Mouse (Mus musculus) embryonic facial prominence, embryonic 15.5 days (tissue): ENCODE data around the gene Rbm47. TPM values are rescaled to one million over a fixed set of nuclear protein-coding genes. Genes with fewer than 3 reads are reported as not detected.

ENCODE experiments used
- ATAC-seq: fragments of 200-750 bp; cut with Nextera tagmentation; 2 replicates; pipeline ENCODE4 v1.8.0; 2017; ENCODE audit warnings: low read depth, moderate TSS enrichment; ENCODE audit not compliant: insufficient number of reproducible peaks, low FRiP score, low TSS enrichment
- H3K27ac ChIP-seq: fragments of 300-500 bp; sonication (generic); replicated peaks from 2 replicates; pipeline ENCODE4 v1.5.1; 2015; ENCODE audit warnings: mild to moderate bottlenecking, inconsistent platforms
- H3K27me3 ChIP-seq: fragments of 300-500 bp; sonication (generic); 2 replicates; pipeline ENCODE4 v1.6.1; 2015; ENCODE audit warnings: inconsistent platforms
- H3K36me3 ChIP-seq: fragments of 300-500 bp; sonication (generic); 2 replicates; pipeline ENCODE4 v1.6.1; 2015; ENCODE audit warnings: mild to moderate bottlenecking, inconsistent platforms
- H3K4me1 ChIP-seq: fragments of 300-500 bp; sonication (generic); 2 replicates; pipeline ENCODE4 v1.6.1; 2015; ENCODE audit warnings: inconsistent platforms
- H3K4me2 ChIP-seq: fragments of 300-500 bp; sonication (generic); replicated peaks from 2 replicates; pipeline ENCODE4 v1.6.1; 2015; ENCODE audit warnings: mild to moderate bottlenecking, inconsistent platforms
- H3K4me3 ChIP-seq: fragments of 300-500 bp; sonication (generic); replicated peaks from 2 replicates; pipeline ENCODE4 v1.5.1; 2015; ENCODE audit warnings: mild to moderate bottlenecking, inconsistent platforms
- H3K9ac ChIP-seq: fragments of 300-500 bp; sonication (generic); 2 replicates; pipeline ENCODE4 v1.6.1; 2015; ENCODE audit warnings: inconsistent platforms
- H3K9me3 ChIP-seq: fragments of 300-500 bp; sonication (generic); replicated peaks from 2 replicates; pipeline ENCODE4 v1.6.1; 2016; ENCODE audit warnings: inconsistent platforms
- WGBS: fragments of 180-500 bp; shearing (Covaris S2); methylation state at CpG from one replicate; pipeline ENCODE4 v1.1.7; 2015; 5-methylcytosine and 5-hydroxymethylcytosine counted together
- polyA plus RNA-seq: library from polyadenylated mRNA; unstranded; fragments of >200 nt; fragmentation: Nextera tagmentation; extraction: Ambion mirVana; gene quantifications from 2 replicates; pipeline ENCODE4 v1.2.1, GENCODE M21; 2015

Gene Rbm47
- 10.6 and 14.0 TPM in 2 replicates for polyA plus RNA-seq

GRCm38 (mm10) chr5:66173018-66173417 is at the start of gene Rbm47:
TSS of gene Rbm47 (minus strand) at chr5:66173118.
- H3K36me3 ChIP-seq, result no peaks in the 10 kb centered on the region
- no peak for ATAC-seq
- no peak within 1 kb of the TSS for H3K27ac ChIP-seq
- H3K27me3 ChIP-seq, result no peaks in the 10 kb centered on the region
- WGBS, result 88% methylated on average over 2 of the region's 2 CpGs
- no peak within 1 kb of the TSS for H3K9ac ChIP-seq
- 0 out of 2 replicates have a peak, but pooled peaks cover 2% of the 10 kb centered on the region for H3K4me1 ChIP-seq
- H3K4me2 ChIP-seq, result no peak within 1 kb of the TSS
- H3K4me3 ChIP-seq, result no peak within 1 kb of the TSS
- H3K9me3 ChIP-seq, result no peaks in the 10 kb centered on the region

- no peak overlapping the region for H3K4me2 ChIP-seq
- H3K27ac ChIP-seq, result no peak overlapping the region
- no peak overlapping the region for H3K9ac ChIP-seq
- no peaks in the 10 kb centered on the region for H3K36me3 ChIP-seq
- H3K4me1 ChIP-seq, result peaks cover 17% of the 10 kb centered on the region
- WGBS, result 72% methylated on average over 9 of the region's 9 CpGs
- no peaks in the 10 kb centered on the region for H3K9me3 ChIP-seq
- no peaks in the 10 kb centered on the region for H3K27me3 ChIP-seq
- ATAC-seq, result no peak
- H3K4me3 ChIP-seq, result no peak overlapping the region
Observed at GRCm38 (mm10) chr5:66220620-66221019, 47.7 kb upstream of the Rbm47 start.

- 24% methylated on average over 6 of the region's 6 CpGs for WGBS
- Histone ChIP-seq H3K9ac (no peak overlapping the region), H3K27ac (no peak overlapping the region), H3K27me3 (no peaks in the 10 kb centered on the region), H3K4me1 (peaks cover 17% of the 10 kb centered on the region), H3K36me3 (no peaks in the 10 kb centered on the region), H3K4me3 (peak overlapping the region; percentile 10; the same call in 1 of the 2 replicates), H3K4me2 (peak overlapping the region; percentile 37), H3K9me3 (no peaks in the 10 kb centered on the region)
- ATAC-seq, result peak; percentile 72
Observed at GRCm38 (mm10) chr5:66219692-66220091, 46.8 kb upstream of the Rbm47 start.

- H3K4me2 ChIP-seq, result no peak overlapping the region
- no peaks in the 10 kb centered on the region for H3K9me3 ChIP-seq
- no peaks in the 10 kb centered on the region for H3K36me3 ChIP-seq
- H3K27me3 ChIP-seq, result no peaks in the 10 kb centered on the region
- 68% methylated on average over 10 of the region's 10 CpGs for WGBS
- H3K9ac ChIP-seq, result no peak overlapping the region
- no peak overlapping the region for H3K27ac ChIP-seq
- no peak for ATAC-seq
- H3K4me3 ChIP-seq, result no peak overlapping the region
- peaks cover 17% of the 10 kb centered on the region for H3K4me1 ChIP-seq
Observed at GRCm38 (mm10) chr5:66215569-66216277, 42.8 kb upstream of the Rbm47 start.

- H3K9ac ChIP-seq, result no peak overlapping the region
- WGBS, result 58% methylated on average over 7 of the region's 7 CpGs
- H3K4me2 ChIP-seq, result no peak overlapping the region
- no peaks in the 10 kb centered on the region for H3K9me3 ChIP-seq
- H3K4me3 ChIP-seq, result no peak overlapping the region
- H3K4me1 ChIP-seq, result peaks cover 12% of the 10 kb centered on the region
- no peaks in the 10 kb centered on the region for H3K36me3 ChIP-seq
- H3K27ac ChIP-seq, result no peak overlapping the region
- no peak for ATAC-seq
- no peaks in the 10 kb centered on the region for H3K27me3 ChIP-seq
Observed at GRCm38 (mm10) chr5:66214395-66214935, 41.5 kb upstream of the Rbm47 start.

- Histone ChIP-seq H3K4me1 (no peaks in the 10 kb centered on the region), H3K9ac (no peak overlapping the region), H3K36me3 (no peaks in the 10 kb centered on the region), H3K4me2 (no peak overlapping the region), H3K27me3 (no peaks in the 10 kb centered on the region), H3K27ac (peak overlapping the region; percentile 75), H3K4me3 (no peak overlapping the region), H3K9me3 (no peaks in the 10 kb centered on the region)
- ATAC-seq, result no peak
- WGBS, result 58% methylated on average over 5 of the region's 5 CpGs
Observed at GRCm38 (mm10) chr5:66209532-66210176, 36.7 kb upstream of the Rbm47 start.

- ATAC-seq, result no peak
- WGBS, result 84% methylated on average over 4 of the region's 4 CpGs
- Histone ChIP-seq H3K4me3 (no peak overlapping the region), H3K9me3 (no peaks in the 10 kb centered on the region), H3K27me3 (no peaks in the 10 kb centered on the region), H3K9ac (no peak overlapping the region), H3K36me3 (no peaks in the 10 kb centered on the region), H3K4me1 (no peaks in the 10 kb centered on the region), H3K27ac (no peak overlapping the region), H3K4me2 (no peak overlapping the region)
Observed at GRCm38 (mm10) chr5:66204966-66205365, 32.0 kb upstream of the Rbm47 start.

GRCm38 (mm10) chr5:66203424-66203823 is 30.5 kb upstream of the Rbm47 start:
- no peak overlapping the region for H3K4me2 ChIP-seq
- H3K27me3 ChIP-seq, result no peaks in the 10 kb centered on the region
- ATAC-seq, result no peak
- H3K36me3 ChIP-seq, result no peaks in the 10 kb centered on the region
- WGBS, result 83% methylated on average over 1 of the region's 1 CpGs
- no peak overlapping the region for H3K4me3 ChIP-seq
- H3K9ac ChIP-seq, result no peak overlapping the region
- H3K4me1 ChIP-seq, result no peaks in the 10 kb centered on the region
- no peaks in the 10 kb centered on the region for H3K9me3 ChIP-seq
- H3K27ac ChIP-seq, result no peak overlapping the region

GRCm38 (mm10) chr5:66200044-66200443 is 27.1 kb upstream of the Rbm47 start:
- H3K36me3 ChIP-seq, result no peaks in the 10 kb centered on the region
- no peak overlapping the region for H3K27ac ChIP-seq
- no peaks in the 10 kb centered on the region for H3K9me3 ChIP-seq
- 57% methylated on average over 10 of the region's 10 CpGs for WGBS
- H3K27me3 ChIP-seq, result no peaks in the 10 kb centered on the region
- no peak overlapping the region for H3K9ac ChIP-seq
- no peaks in the 10 kb centered on the region for H3K4me1 ChIP-seq
- no peak for ATAC-seq
- no peak overlapping the region for H3K4me2 ChIP-seq
- H3K4me3 ChIP-seq, result no peak overlapping the region

- Histone ChIP-seq H3K36me3 (no peaks in the 10 kb centered on the region), H3K27me3 (no peaks in the 10 kb centered on the region), H3K9ac (no peak overlapping the region), H3K9me3 (no peaks in the 10 kb centered on the region), H3K4me2 (no peak overlapping the region), H3K27ac (no peak overlapping the region), H3K4me3 (no peak overlapping the region), H3K4me1 (no peaks in the 10 kb centered on the region)
- WGBS, result 65% methylated on average over 10 of the region's 10 CpGs
- no peak for ATAC-seq
Observed at GRCm38 (mm10) chr5:66195323-66195722, 22.4 kb upstream of the Rbm47 start.

GRCm38 (mm10) chr5:66193218-66193846 is 20.4 kb upstream of the Rbm47 start:
- ATAC-seq, result no peak
- no peak overlapping the region for H3K27ac ChIP-seq
- WGBS, result 85% methylated on average over 11 of the region's 11 CpGs
- no peaks in the 10 kb centered on the region for H3K36me3 ChIP-seq
- H3K4me1 ChIP-seq, result no peaks in the 10 kb centered on the region
- no peak overlapping the region for H3K9ac ChIP-seq
- no peak overlapping the region for H3K4me3 ChIP-seq
- no peaks in the 10 kb centered on the region for H3K9me3 ChIP-seq
- no peak overlapping the region for H3K4me2 ChIP-seq
- H3K27me3 ChIP-seq, result no peaks in the 10 kb centered on the region
